Mouse (Mus musculus): ENCODE measurements around the gene Bpifb5. TPM values are rescaled to one million over a fixed set of nuclear protein-coding genes. Genes with fewer than 3 reads are reported as not detected.

The Bpifb5 gene
- polyA plus RNA-seq (2012): 0.13 and 0.18 TPM in 2 replicates

DNA sequence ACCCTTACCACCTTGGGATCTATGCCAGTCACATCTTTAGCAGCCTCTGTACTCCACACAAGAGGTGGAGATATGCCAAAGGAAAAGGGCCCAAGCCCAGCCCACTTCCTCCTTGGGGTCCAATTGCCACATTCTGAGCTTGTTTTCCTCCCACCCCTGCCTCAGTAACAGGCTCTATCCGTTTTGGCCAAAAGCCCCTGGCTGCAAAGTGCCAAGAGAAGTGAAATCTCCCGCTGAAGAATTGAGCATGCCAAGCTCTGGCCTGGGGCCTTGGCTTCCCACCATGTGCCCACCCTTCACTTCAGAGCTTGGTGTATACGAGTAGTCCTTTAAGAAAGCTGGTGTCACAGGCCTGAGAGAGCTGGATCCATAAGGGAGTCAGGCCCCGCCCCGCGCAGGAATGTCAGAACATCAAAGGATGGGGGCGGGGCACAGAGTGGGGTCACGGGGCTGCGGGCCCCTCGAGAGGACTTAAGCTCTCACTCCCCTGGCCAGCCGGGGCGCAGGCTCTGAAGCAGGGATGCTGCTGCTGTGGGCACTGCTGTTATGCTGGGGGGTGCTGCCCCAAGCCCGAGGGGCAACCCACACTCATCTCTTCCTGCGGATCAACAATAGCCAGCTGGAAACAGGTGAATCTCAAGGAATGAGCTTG lies at the start of gene Bpifb5:
Bpifb5 (plus strand) TSS at position 478 of the 652 bp plus-strand sequence.

GRCm38 (mm10) chr2:154190546-154191258 lies 32.8 kb upstream of the Bpifb5 start, which contains the start of gene Bpifb1:
Bpifb1 (plus strand) TSS chr2:154190818.

GRCm38 (mm10) chr2:154257554-154257953 lies 34.0 kb downstream of the Bpifb5 start, which contains the start of gene Bpifb9a:
Bpifb9a (plus strand) TSS chr2:154257854.

Other genes with a start within 250 kb of the Bpifb5 start
- gene Bpifa6, start 248.8 kb upstream of the Bpifb5 start, polyA plus RNA-seq (2012): not detected in 2 replicates
- gene Bpifa2, start 215.5 kb upstream of the Bpifb5 start, polyA plus RNA-seq (2012): not detected in 2 replicates
- not detected in 2 replicates for gene Bpifa3, start 93.4 kb upstream of the Bpifb5 start, polyA plus RNA-seq (2012)
- gene Bpifa1, start 80.9 kb upstream of the Bpifb5 start, polyA plus RNA-seq (2012): not detected in 2 replicates
- not detected in 2 replicates for gene Bpifa5, start 61.1 kb upstream of the Bpifb5 start, polyA plus RNA-seq (2012)
- not detected in 2 replicates for gene Bpifb1, start 32.9 kb upstream of the Bpifb5 start, polyA plus RNA-seq (2012)
- gene Bpifb9a, start 34.1 kb downstream of the Bpifb5 start, polyA plus RNA-seq (2012): not detected in 2 replicates
- gene Bpifb9b, start 83.5 kb downstream of the Bpifb5 start, polyA plus RNA-seq (2012): not detected in 2 replicates
- 0.35 and 0.51 TPM in 2 replicates for gene Cdk5rap1, start 149.3 kb downstream of the Bpifb5 start, polyA plus RNA-seq (2012)
- 0.61 and 0.64 TPM in 2 replicates for gene Snta1, start 184.4 kb downstream of the Bpifb5 start, polyA plus RNA-seq (2012)
- gene Cbfa2t2, start 212.7 kb downstream of the Bpifb5 start, polyA plus RNA-seq (2012): 6.4 and 9.7 TPM in 2 replicates

Measured in megakaryocyte-erythroid progenitor cell, adult 5 weeks (primary cell).